Mouse (Mus musculus) ES-E14 (cell line): ENCODE measurements around the gene Itpr2.

Experiments used
- CHD2 ChIP-seq: IDR thresholded peaks from 2 replicates; pipeline ENCODE4 v1.6.1; 2014; ENCODE audit warnings: mild to moderate bottlenecking, low read depth, low read length, inconsistent platforms
- HCFC1 ChIP-seq: IDR thresholded peaks from 2 replicates; pipeline ENCODE4 v1.6.1; 2012; ENCODE audit warnings: low read length, inconsistent platforms, borderline replicate concordance; ENCODE audit not compliant: insufficient read depth
- MAFK ChIP-seq: IDR thresholded peaks from 2 replicates; pipeline ENCODE4 v1.6.1; 2014; ENCODE audit warnings: mild to moderate bottlenecking, low read depth, low read length, inconsistent platforms; ENCODE audit not compliant: insufficient read depth
- ZC3H11A ChIP-seq: IDR thresholded peaks from 2 replicates; pipeline ENCODE4 v1.6.1; 2012; ENCODE audit warnings: low read depth, mild to moderate bottlenecking, inconsistent platforms, low read length, borderline replicate concordance
- ZNF384 ChIP-seq: IDR thresholded peaks from 2 replicates; pipeline ENCODE4 v1.6.1; 2012; ENCODE audit warnings: low read depth, low read length, inconsistent platforms

- TF ChIP-seq CHD2 (no peak), ZNF384 (no peak), ZC3H11A (no peak), HCFC1 (no peak), MAFK (no peak)
Observed at GRCm38 (mm10) chr6:146228048-146228447, 274.0 kb downstream of the Itpr2 start.
